Mouse (Mus musculus) liver, adult 2 months (tissue): ENCODE data around the gene Gm11172. TPM values are rescaled to one million over a fixed set of nuclear protein-coding genes. Genes with fewer than 3 reads are reported as not detected.
"Not testable (repeated sequence)": the region's sequence is repeated elsewhere in the genome, so short reads cannot be mapped to it uniquely, and the experiment has no call there.

Experiments
- DNase-seq: peaks from one replicate; pipeline ENCODE4 v3.0.0-alpha.2; 2011; ENCODE audit warnings: low read depth, low spot score; ENCODE audit errors: extremely low read depth
- H3K27ac ChIP-seq: fragments of 200-500 bp; replicated peaks from 2 replicates; pipeline ENCODE4 v1.5.1; 2012; ENCODE audit warnings: low read depth, mild to moderate bottlenecking, control low read depth, inconsistent platforms, low read length; ENCODE audit not compliant: insufficient read depth
- H3K27me3 ChIP-seq: fragments of 200-500 bp; 2 replicates; pipeline ENCODE4 v1.6.1; 2012; ENCODE audit warnings: mild to moderate bottlenecking, moderate library complexity, low read length, inconsistent platforms; ENCODE audit not compliant: control insufficient read depth, insufficient read depth
- H3K36me3 ChIP-seq: fragments of 200-500 bp; 2 replicates; pipeline ENCODE4 v1.6.1; 2012; ENCODE audit warnings: low read length, inconsistent platforms; ENCODE audit not compliant: control insufficient read depth, insufficient read depth
- H3K4me1 ChIP-seq: fragments of 200-500 bp; 2 replicates; pipeline ENCODE4 v1.6.1; 2011; ENCODE audit warnings: low read length; ENCODE audit not compliant: control insufficient read depth, insufficient read depth
- H3K4me3 ChIP-seq: fragments of 200-500 bp; 2 replicates; pipeline ENCODE4 v1.5.1; 2011; ENCODE audit warnings: low read depth, mild to moderate bottlenecking, control low read depth, low read length, moderate library complexity; ENCODE audit not compliant: insufficient read depth
- H3K79me2 ChIP-seq: fragments of 200-500 bp; 2 replicates; pipeline ENCODE4 v1.6.1; 2012; ENCODE audit warnings: inconsistent platforms, mild to moderate bottlenecking, low read length, moderate library complexity; ENCODE audit not compliant: control insufficient read depth, insufficient read depth
- H3K9ac ChIP-seq: fragments of 200-500 bp; 2 replicates; pipeline ENCODE4 v1.6.1; 2012; ENCODE audit warnings: low read depth, mild to moderate bottlenecking, control low read depth, inconsistent platforms, low read length
- CTCF ChIP-seq: fragments of 200-500 bp; IDR thresholded peaks from 2 replicates; pipeline ENCODE4 v1.5.1; 2011; ENCODE audit warnings: low read depth, low read length, control low read depth
- POLR2A ChIP-seq: fragments of 200-500 bp; IDR thresholded peaks from 2 replicates; pipeline ENCODE4 v1.6.1; 2011; ENCODE audit warnings: low read length, control low read depth; ENCODE audit not compliant: insufficient read depth; ENCODE audit errors: extremely low read depth
- WGBS: fragments of 180-500 bp; shearing (Covaris S2); methylation state at CpG from one replicate; pipeline ENCODE4 v1.1.7; 2018; 5-methylcytosine and 5-hydroxymethylcytosine counted together
- polyA plus RNA-seq: library from polyadenylated mRNA; depleted of rRNA; stranded (reverse); fragments of >200 nt; gene quantifications from 2 replicates; pipeline ENCODE4 v1.2.3, GENCODE M21; 2012; rRNA removed
- total RNA-seq: library from RNA; depleted of rRNA; stranded (reverse); fragments of >200 nt; gene quantifications from 2 replicates; pipeline ENCODE4 v1.2.3, GENCODE M21; 2014; rRNA removed

The Gm11172 gene
- total and polyA plus RNA-seq, 2 experiments: not detected

GRCm38 (mm10) chr16:10846503-10846902, 33.8 kb downstream of the Gm11172 start:
- H3K36me3 ChIP-seq: no peaks in the 10 kb centered on the region
- no peak overlapping the region for H3K9ac ChIP-seq
- peak; percentile 28 for DNase-seq
- no peak overlapping the region for H3K4me3 ChIP-seq
- no peaks in the 10 kb centered on the region for H3K79me2 ChIP-seq
- H3K4me1 ChIP-seq: peaks cover 9% of the 10 kb centered on the region
- peak; percentile 86 for TF ChIP-seq CTCF
- TF ChIP-seq POLR2A: no peak
- no peak overlapping the region for H3K27ac ChIP-seq
- no peaks in the 10 kb centered on the region for H3K27me3 ChIP-seq
- 72% methylated on average over 4 of the region's 4 CpGs for WGBS

GRCm38 (mm10) chr16:10849965-10850861, 37.5 kb downstream of the Gm11172 start:
- no peaks in the 10 kb centered on the region for H3K27me3 ChIP-seq
- TF ChIP-seq POLR2A: no peak
- TF ChIP-seq CTCF: no peak
- peak; percentile 72 for DNase-seq
- 50% methylated on average over 12 of the region's 12 CpGs for WGBS
- H3K9ac ChIP-seq: no peak overlapping the region
- no peaks in the 10 kb centered on the region for H3K36me3 ChIP-seq
- H3K4me1 ChIP-seq: peaks cover 2% of the 10 kb centered on the region; the same call in 1 of the 2 replicates
- H3K27ac ChIP-seq: no peak overlapping the region
- H3K4me3 ChIP-seq: no peak overlapping the region
- H3K79me2 ChIP-seq: no peaks in the 10 kb centered on the region

- no peak for TF ChIP-seq POLR2A
- no peak for TF ChIP-seq CTCF
- H3K27ac ChIP-seq: no peak overlapping the region
- 90% methylated on average over 4 of the region's 4 CpGs for WGBS
Observed at GRCm38 (mm10) chr16:10850905-10851304, 38.2 kb downstream of the Gm11172 start.

GRCm38 (mm10) chr16:10852216-10852615, 39.5 kb downstream of the Gm11172 start:
- H3K4me1 ChIP-seq, H3K36me3 ChIP-seq, H3K27ac ChIP-seq, H3K27me3 ChIP-seq, H3K9ac ChIP-seq, H3K4me3 ChIP-seq, DNase-seq, H3K79me2 ChIP-seq: not testable (repeated sequence)
- WGBS: 95% methylated on average over 10 of the region's 10 CpGs

More at GRCm38 (mm10) chr16:10850905-10851304, 38.2 kb downstream of the Gm11172 start:
- Histone ChIP-seq H3K27me3 (no peaks in the 10 kb centered on the region), H3K79me2 (no peaks in the 10 kb centered on the region), H3K4me3 (no peak overlapping the region), H3K9ac (no peak overlapping the region), H3K4me1 (peaks cover 2% of the 10 kb centered on the region; the same call in 1 of the 2 replicates), H3K36me3 (no peaks in the 10 kb centered on the region)
- DNase-seq: no peak

GRCm38 (mm10) chr16:10859726-10860245, 47.1 kb downstream of the Gm11172 start:
- DNase-seq: no peak
- no peaks in the 10 kb centered on the region for H3K36me3 ChIP-seq
- TF ChIP-seq CTCF: no peak
- no peak for TF ChIP-seq POLR2A

GRCm38 (mm10) chr16:10861408-10861807, 48.7 kb downstream of the Gm11172 start:
- no peaks in the 10 kb centered on the region for H3K79me2 ChIP-seq
- 76% methylated on average over 3 of the region's 3 CpGs for WGBS
- H3K4me3 ChIP-seq: no peak overlapping the region
- no peak overlapping the region for H3K27ac ChIP-seq
- TF ChIP-seq POLR2A (no peak), CTCF (no peak)
- DNase-seq: no peak
- H3K4me1 ChIP-seq: no peaks in the 10 kb centered on the region
- H3K36me3 ChIP-seq: no peaks in the 10 kb centered on the region
- no peaks in the 10 kb centered on the region for H3K27me3 ChIP-seq
- H3K9ac ChIP-seq: no peak overlapping the region

More at GRCm38 (mm10) chr16:10859726-10860245, 47.1 kb downstream of the Gm11172 start:
- Histone ChIP-seq H3K79me2 (no peaks in the 10 kb centered on the region), H3K4me3 (no peak overlapping the region), H3K9ac (no peak overlapping the region), H3K27ac (no peak overlapping the region), H3K4me1 (no peaks in the 10 kb centered on the region), H3K27me3 (no peaks in the 10 kb centered on the region)
- 91% methylated on average over 7 of the region's 7 CpGs for WGBS

Other genes starting within 250 kb of the Gm11172 start
- 0.13 and 0.18 TPM in 2 replicates for gene Socs1, start 27.4 kb upstream of the Gm11172 start, total RNA-seq
- 1.2 TPM in 2 replicates for gene Socs1, start 27.4 kb upstream of the Gm11172 start, polyA plus RNA-seq
- gene Tnp2, start 24.3 kb upstream of the Gm11172 start, total RNA-seq: not detected in 2 replicates
- gene Tnp2, start 24.3 kb upstream of the Gm11172 start, polyA plus RNA-seq: 0.87 TPM in 1 of 2 replicates, not detected in the other
- gene Prm3, start 22.0 kb upstream of the Gm11172 start, total RNA-seq: not detected in 2 replicates
- not detected in 2 replicates for gene Prm3, start 22.0 kb upstream of the Gm11172 start, polyA plus RNA-seq
- not detected in 2 replicates for gene Prm2, start 16.8 kb upstream of the Gm11172 start, total RNA-seq
- gene Prm2, start 16.8 kb upstream of the Gm11172 start, polyA plus RNA-seq: 0.22 TPM in 1 of 2 replicates, not detected in the other
- not detected in 2 replicates for gene Prm1, start 7.1 kb upstream of the Gm11172 start, total RNA-seq
- gene Prm1, start 7.1 kb upstream of the Gm11172 start, polyA plus RNA-seq: 0.70 TPM in 1 of 2 replicates, not detected in the other
- gene Rmi2, start 22.1 kb downstream of the Gm11172 start, total RNA-seq: 0.09 and 0.34 TPM in 2 replicates
- 0.06 TPM in 1 of 2 replicates, not detected in the other for gene Rmi2, start 22.1 kb downstream of the Gm11172 start, polyA plus RNA-seq
- 1.0 and 1.9 TPM in 2 replicates for gene Snn, start 248.0 kb downstream of the Gm11172 start, total RNA-seq
- gene Snn, start 248.0 kb downstream of the Gm11172 start, polyA plus RNA-seq: 1.2 and 2.5 TPM in 2 replicates